Mouse (Mus musculus) kidney, adult 2 months (tissue): Measurements from ENCODE around the gene Car4.

Experiments used
- CTCF ChIP-seq: fragments of 200-500 bp; conservative IDR thresholded peaks from 2 replicates; pipeline ENCODE4 v1.5.1; 2011; ENCODE audit warnings: low read depth, mild to moderate bottlenecking, control low read depth, low read length, moderate library complexity, mixed read lengths; ENCODE audit not compliant: insufficient read depth, insufficient read length
- POLR2A ChIP-seq: fragments of 200-500 bp; IDR thresholded peaks from one replicate; pipeline ENCODE4 v1.6.1; 2011; ENCODE audit warnings: low read depth, low read length, control low read depth

DNA sequence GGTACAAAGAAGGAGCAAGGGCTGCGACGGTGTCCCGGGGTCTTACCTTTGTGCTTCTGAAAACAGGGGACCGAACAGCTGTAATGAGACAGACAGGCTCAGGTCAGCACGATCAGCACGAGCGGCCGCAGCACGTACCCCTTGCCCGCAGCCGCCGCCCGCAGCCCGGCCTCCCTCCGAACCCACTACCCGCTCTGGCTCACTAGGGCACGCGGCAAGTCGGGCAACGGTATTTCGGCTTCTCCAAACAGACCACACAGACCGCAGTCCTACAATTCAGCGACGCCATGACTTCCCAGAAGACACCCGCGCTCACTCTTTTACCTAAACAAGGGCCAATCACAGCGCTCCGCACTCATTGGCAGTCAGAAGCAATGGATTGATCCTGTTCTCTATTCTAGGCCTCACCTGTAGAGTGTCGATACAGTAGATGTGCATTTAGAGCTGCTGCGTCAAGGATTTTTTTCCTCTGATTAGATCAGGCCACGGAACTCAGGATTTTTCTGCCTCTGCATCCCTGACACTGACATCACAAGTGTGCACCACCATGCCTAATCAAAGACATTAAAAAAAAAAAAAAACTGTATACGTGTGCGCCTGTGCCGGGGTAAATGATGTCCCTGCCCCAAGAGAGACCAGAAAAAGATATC is 41.4 kb upstream of the Car4 start, which contains the start of gene Znhit3:
- TF ChIP-seq CTCF = no peak
- TF ChIP-seq POLR2A = no peak
